Mouse (Mus musculus): Measurements from ENCODE around the gene Plekhg4.
A peak's percentile ranks its signal among the peaks of the same experiment; 100 is the strongest.

The Plekhg4 gene

GRCm38 (mm10) chr8:105349096-105349771 is 23.8 kb upstream of the Plekhg4 start:
- DNase-seq (ENCODE audit: low read depth, low spot score): no peak

- no peak for DNase-seq (ENCODE audit: low read depth, low spot score)
These were observed 22.9 kb upstream of the Plekhg4 start for GRCm38 (mm10) chr8:105350186-105350585.

- DNase-seq (ENCODE audit: low read depth, low spot score): no peak
These were observed 19.4 kb upstream of the Plekhg4 start for GRCm38 (mm10) chr8:105353583-105354135.

GRCm38 (mm10) chr8:105354549-105354948 is 18.5 kb upstream of the Plekhg4 start:
- no peak for DNase-seq (ENCODE audit: low read depth, low spot score)

GRCm38 (mm10) chr8:105355179-105356024 is 17.7 kb upstream of the Plekhg4 start:
- no peak for DNase-seq (ENCODE audit: low read depth, low spot score)

GRCm38 (mm10) chr8:105356681-105357080 is 16.4 kb upstream of the Plekhg4 start:
- no peak for DNase-seq (ENCODE audit: low read depth, low spot score)

DNA sequence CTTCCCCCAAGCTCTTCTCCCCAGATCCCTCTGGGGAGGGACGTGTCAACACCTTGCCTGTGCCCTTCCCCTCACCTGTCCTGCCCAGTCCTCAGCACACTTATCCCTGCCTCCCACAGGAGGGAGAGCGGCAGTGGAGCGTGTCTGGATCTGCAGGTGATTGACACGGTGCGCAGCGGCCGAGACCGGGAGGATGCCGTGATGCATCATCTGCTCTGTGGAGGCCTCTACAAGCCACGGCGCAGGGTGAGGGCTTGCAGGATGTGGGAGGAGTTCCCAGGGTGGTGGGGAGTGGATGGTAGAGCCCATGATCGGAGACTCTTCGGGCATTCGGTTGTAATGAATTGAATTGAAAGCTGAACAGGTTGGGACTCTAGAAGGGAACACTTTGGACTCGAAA is 13.9 kb upstream of the Plekhg4 start:
- no peak for DNase-seq (ENCODE audit: low read depth, low spot score)

- DNase-seq (ENCODE audit: low read depth, low spot score): peak; percentile 53
These were observed 13.4 kb upstream of the Plekhg4 start for GRCm38 (mm10) chr8:105359646-105360045.

- no peak for DNase-seq (ENCODE audit: low read depth, low spot score)
These were observed 11.0 kb upstream of the Plekhg4 start for GRCm38 (mm10) chr8:105361751-105362702.

GRCm38 (mm10) chr8:105367107-105367506 is 6.0 kb upstream of the Plekhg4 start:
- no peak for DNase-seq (ENCODE audit: low read depth, low spot score)

DNA sequence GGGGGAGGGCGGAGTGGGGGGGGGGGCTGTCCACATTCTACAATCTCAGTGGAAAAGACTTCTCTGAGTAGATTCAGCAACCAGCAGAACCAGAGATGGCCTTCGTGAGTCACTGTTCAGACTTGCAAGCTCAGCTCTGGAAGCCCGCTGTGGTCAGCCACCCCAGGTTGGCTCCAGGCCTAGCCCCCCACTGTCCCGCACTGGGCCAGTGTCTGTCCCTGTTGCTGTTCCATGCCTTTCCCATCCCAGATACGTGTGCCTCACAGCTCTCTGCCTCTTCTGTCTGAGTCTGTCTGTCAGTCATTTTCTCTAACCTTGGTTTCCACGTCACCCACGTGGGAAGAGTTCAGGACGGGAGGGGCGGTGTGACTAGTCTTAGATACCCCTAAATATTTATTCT is 601 bp upstream of the Plekhg4 start:
- DNase-seq (ENCODE audit: low read depth, low spot score): no peak

GRCm38 (mm10) chr8:105374513-105374966 is 1.5 kb downstream of the Plekhg4 start:
- DNase-seq (ENCODE audit: low read depth, low spot score): no peak

DNA sequence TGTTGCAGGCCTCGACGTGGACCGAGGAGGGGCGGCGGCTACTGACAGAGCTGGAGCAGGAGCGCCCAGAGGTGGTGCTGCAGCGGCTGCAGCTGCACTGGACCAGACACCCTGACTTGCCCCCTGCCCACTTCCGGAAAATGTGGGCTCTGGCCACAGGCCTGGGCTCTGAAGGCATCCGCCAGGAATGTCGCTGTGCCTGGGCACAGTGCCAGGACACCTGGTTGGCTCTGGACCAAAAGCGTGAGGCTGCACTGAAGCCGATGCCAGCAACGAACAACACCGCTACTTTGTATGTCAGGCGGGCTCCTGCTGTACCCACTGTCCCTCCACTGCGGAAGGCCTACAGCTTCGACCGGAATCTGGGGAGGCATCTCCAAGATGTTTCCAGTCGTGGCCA is 5.6 kb downstream of the Plekhg4 start:
- no peak for DNase-seq (ENCODE audit: low read depth, low spot score)

DNA sequence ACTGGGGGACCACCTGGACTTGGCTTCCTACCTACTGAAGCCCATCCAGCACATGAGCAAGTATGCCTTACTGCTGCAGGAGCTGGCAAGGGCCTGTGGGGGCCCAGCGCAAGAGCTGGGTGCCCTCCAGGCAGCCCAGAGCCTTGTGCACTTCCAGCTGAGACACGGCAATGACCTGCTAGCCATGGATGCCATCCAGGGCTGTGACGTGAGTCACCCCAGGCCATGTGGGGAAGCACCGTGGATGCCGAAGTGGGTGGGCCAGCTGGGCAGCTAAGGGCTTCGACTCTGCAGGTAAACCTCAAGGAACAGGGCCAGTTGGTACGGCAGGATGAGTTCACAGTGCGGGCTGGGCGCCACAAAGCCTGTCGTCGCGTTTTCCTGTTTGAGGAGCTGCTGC is 7.2 kb downstream of the Plekhg4 start:
- DNase-seq (ENCODE audit: low read depth, low spot score): no peak

- DNase-seq (ENCODE audit: low read depth, low spot score): no peak
These were observed 11.0 kb downstream of the Plekhg4 start for GRCm38 (mm10) chr8:105384070-105384469.

DNA sequence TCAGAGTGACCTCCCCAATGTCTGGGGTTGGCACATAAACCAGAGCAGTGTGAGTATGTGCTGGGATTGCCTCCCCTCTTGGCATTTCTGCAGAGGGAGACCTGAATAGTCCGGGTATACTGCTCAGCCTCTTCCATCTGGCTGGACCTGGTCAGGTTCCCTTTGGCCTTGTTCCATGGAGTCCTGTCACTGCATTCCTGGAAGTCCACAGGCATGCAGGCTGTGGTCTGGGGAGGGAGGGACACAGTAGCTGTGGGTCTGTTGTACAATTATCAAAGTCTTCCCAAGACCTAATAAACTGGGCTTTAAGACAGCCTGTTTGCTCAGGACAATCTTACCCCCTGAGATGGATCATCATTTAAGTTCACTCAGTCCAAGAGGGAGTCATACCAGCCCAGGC is 14.1 kb downstream of the Plekhg4 start:
- no peak for DNase-seq (ENCODE audit: low read depth, low spot score)

DNA sequence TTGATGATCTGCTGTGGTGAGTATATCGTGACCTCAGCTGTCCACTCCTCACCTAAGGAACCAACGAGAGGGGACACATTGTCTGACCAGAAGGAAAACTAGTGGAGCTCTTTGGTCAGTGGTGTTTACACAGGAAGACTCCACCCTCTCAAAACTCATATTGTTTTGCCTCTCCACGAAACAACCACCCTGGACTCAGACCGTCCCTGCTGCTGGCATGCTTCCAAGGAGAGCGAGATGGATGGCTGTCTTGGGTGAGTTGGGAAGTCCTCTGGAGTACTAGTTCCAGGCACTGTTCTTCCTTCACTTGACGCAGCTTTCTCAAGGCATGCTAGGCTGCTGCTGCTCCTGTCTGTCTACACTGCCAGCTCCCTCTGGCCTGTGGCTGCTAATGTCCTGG is 16.0 kb downstream of the Plekhg4 start:
- no peak for DNase-seq (ENCODE audit: low read depth, low spot score)

GRCm38 (mm10) chr8:105393089-105393787 is 20.2 kb downstream of the Plekhg4 start:
- no peak for DNase-seq (ENCODE audit: low read depth, low spot score)

DNA sequence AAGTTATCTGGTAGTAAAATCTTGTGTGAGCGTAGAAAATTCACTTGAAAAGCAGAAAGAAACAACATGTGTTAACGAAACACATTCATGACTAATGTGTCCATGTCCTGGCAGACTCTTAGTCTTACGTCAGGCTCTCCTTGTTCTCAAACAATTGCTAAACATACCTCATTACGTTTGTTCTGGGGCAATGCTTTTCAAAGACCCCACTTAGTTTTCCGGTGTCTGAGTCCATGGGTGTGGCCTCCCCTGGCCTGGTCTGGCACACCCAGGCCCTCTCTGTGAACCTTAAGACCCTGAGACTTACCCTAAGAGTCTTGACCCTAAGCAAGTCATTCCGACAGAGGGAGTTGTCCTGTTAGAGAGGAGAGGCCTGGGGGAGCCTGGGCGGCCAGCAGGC is 20.8 kb downstream of the Plekhg4 start:
- no peak for DNase-seq (ENCODE audit: low read depth, low spot score)

DNA sequence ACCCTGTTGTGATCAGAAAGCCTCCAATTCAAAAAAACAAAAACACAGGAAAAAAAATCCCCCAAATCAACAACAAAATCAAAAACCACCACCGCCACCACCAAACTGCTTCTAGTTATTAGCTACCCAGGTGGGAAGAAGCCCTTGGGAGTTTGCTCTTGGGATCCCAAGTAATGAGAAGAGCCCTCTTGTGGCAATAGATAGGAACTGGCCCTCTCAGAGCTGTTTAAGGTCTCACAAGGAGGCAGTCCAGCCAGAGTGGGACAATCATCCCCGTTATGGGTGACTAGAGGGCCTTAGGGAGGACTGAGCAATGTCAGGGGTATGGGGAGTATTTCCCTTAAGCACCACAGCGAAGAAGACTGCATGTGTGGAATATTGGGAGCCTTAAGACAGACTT is 24.7 kb downstream of the Plekhg4 start:
- DNase-seq (ENCODE audit: low read depth, low spot score): peak; percentile 40

DNA sequence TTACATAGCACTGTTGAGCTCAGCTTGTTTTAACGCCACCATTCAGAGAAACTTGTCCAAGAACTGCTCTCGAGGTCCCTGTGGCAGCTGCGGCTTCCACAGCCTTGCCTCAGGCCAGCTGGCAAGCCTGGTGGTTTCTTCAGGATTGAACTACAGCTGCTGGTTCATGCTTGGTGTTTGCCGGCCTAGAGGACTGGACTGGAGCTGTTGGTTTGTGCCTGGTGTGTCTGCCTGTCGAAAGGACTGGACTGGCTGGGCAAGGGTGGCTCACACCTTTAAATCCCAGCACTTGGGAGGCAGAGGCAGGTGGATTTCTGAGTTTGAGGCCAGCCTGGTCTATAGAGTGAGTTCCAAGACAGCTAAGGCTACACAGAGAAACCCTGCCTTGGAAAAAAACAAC is 26.9 kb downstream of the Plekhg4 start:
- no peak for DNase-seq (ENCODE audit: low read depth, low spot score)
